Mouse (Mus musculus) embryo, embryonic 11.5 days (tissue): ENCODE measurements around the gene Tbxa2r.

Experiments used
- DNase-seq: peaks from one replicate; pipeline ENCODE4 v3.0.0-alpha.2; 2012; ENCODE audit warnings: low read depth, low spot score

The Tbxa2r gene

DNA sequence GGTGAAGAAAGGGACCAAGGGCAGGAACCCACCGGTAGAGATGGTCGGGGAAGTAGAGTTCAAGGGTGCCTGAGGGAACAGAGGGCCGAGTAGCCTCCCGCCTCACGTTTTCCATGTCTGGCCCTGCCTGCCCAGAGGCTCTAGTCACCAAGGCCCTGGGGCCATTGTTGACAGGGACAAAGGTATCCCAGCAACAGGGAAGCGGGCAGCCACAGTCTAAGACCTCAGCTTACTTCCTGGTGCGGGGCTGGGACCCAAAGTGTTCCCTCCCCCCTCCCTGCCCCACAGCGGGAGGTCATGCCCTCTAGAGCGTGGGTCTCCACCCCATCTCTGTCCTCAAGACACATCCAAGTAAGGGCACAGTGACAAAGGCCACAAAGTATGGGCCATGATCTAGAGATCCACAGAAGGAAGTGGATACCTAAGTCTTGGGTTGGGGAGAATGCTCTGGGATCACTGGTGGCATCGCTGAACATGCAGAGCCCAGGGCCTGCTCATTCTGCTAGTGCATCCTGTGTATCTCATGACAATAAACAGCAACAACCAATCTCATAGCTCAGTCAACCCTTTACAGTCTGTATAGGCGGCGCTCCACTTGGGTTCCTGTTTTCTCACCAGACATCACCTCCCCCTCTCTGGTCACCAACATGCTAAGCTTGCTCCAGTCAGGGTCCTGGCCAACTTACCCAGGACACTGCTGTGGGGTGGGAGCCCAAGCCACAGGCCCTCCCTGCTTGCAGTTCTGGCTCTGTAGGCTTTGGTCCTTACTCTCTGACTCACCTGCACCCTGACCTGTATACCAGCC is 37.3 kb downstream of the Tbxa2r start, which contains the start of gene 4930404N11Rik:
4930404N11Rik (minus strand) TSS at position 145 of the 805 bp plus-strand sequence.
- no peak for DNase-seq

DNA sequence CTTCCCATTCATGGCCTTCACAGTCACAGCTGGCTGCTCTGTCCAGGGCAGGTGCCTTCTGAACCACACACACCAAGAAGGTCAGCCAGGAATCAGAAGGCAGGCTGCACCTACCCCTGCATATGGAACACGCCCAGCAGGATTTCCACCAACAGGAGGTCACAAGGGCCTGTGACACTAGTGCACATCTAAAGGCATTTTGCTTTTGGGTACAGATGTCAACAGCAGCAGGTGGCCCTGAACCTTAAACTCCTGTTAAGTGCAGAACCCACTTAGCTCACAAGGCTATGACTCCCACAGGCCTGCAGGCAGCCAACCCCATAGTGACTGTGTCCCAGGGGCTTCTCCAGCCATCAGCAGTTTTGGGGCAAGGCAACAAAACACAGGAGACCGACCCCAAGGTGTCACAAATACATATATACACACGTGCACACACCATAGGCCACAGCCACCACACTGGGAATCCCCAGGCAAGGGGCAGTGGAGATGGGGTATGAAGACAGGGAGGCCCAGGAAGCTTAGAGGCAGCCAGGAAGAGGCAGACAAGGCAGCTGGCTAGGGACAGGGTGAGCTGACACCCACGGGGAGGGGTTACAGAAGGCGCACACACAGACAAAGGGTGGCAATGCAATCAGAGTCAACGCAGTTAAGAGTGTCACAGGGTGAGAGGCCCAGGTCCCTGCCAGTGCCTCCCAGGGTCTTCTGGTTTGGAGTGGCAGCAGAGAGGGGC is 38.1 kb downstream of the Tbxa2r start:
- DNase-seq: no peak

DNA sequence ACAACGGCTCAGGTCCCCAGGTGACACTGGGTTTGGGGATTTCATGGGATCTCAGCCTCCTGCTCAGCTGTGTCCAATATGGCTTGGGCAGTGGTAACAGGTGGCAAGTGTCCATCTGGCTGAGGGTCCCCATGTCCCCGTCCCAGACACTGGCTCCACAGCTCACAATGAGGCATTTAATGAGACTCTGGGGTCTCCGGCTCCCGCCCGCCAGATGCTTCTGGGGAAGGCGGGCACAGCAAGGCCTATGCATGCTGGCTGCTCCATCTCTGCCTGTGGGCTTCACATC is 38.6 kb downstream of the Tbxa2r start:
- no peak for DNase-seq

DNA sequence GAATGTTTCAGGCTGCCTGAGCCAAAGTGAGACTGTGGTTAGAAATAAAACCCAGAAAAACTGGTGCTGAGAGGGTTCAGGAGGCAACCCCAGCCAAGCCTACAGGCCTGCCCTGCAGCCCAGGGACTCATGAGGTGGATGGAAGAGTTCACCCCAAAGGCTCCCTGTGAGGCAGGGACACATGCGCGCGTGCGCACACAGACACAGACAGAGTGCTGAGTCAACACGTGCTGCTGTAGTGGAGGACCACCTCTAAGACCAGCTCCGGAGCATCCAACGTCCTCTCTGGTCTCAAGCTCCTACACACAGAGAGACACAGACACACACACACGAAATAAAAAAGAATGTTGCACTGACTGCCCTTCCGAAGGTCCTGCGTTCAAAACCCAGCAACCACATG is 46.8 kb downstream of the Tbxa2r start:
- no peak for DNase-seq

- DNase-seq: no peak
Measured at GRCm38 (mm10) chr10:81376561-81377361, 48.2 kb downstream of the Tbxa2r start.

DNA sequence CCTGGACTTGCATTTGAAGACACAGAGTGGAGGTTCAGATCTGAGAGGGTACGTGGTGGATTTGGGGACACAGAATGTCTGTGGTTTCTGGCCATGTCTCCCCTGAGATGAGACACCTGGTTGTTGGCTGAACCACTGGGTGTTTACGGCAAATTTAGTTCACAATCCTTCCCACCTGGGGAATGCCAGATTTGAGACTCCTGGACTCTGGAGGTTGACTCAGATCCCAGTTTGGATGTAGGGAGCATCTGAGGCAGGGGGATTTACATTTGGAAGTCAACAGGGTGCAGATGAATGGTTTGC is 48.8 kb downstream of the Tbxa2r start:
- no peak for DNase-seq

- DNase-seq: no peak
Measured at GRCm38 (mm10) chr10:81377793-81378552, 49.4 kb downstream of the Tbxa2r start, which contains the start of gene Fzr1. Fzr1 (minus strand) TSS chr10:81378516.

DNA sequence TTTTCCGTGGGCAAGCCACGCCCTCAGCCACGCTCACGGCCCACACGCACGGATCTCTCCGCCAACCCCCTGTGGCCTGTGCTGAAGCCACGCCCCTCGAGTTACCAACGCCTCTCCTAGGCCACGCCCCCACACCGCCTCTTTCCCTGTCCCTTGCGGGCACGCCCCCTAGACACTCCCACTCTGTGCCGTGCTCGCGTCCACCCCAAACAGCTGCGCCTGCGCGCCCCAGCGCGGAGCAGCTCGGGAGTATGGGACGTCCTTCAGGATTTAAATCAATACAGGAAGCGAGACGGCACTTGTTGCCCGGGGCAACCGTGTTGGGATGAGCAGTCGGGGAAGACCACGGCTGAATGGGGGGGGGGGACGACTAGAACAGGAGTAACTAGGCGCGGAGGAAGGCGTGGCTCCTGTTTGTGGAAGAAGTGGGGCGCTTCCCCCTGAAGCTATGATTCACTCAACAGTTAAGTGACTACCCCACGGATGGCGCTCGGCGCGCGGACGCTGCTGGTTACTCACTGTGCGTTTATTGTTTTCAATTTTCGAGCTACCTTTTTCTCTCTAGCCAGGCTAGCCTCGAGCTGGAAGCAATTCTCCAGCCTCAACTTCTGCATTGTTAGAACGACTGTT is 50.1 kb downstream of the Tbxa2r start:
- DNase-seq: peak; percentile 100

DNA sequence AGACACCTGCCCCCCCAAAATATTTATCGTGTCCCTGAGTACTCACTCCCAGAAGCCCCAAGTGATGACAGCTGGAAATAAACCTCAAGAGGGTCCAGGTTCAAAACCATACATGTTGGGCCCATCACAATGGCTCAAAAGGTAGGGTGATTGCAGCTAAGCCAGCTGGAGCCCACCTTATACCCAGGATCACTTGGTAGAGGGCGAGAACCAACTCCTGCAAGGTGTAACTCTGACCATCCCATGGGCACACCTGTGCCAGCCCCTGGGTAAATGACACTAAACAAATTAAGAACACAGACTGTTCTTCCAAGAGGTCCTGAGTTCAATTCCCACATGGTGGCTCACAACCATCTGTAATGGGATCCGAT is 50.6 kb downstream of the Tbxa2r start:
- no peak for DNase-seq

- DNase-seq: no peak
Measured at GRCm38 (mm10) chr10:81379809-81380378, 51.4 kb downstream of the Tbxa2r start.

GRCm38 (mm10) chr10:81382039-81382438 is 53.5 kb downstream of the Tbxa2r start:
- DNase-seq: no peak

GRCm38 (mm10) chr10:81383802-81384604 is 55.5 kb downstream of the Tbxa2r start, which contains the start of the genes Dohh and Gm48551:
Dohh (plus strand) TSS chr10:81384428.
Gm48551 (plus strand) TSS chr10:81384466.
- peak; percentile 98 for DNase-seq

- no peak for DNase-seq
Measured at GRCm38 (mm10) chr10:81384605-81384982, 56.1 kb downstream of the Tbxa2r start.
